Mouse (Mus musculus): Measurements from ENCODE around the gene Tom1l2. TPM values are rescaled to one million over a fixed set of nuclear protein-coding genes. Genes with fewer than 3 reads are reported as not detected.
A peak's percentile ranks its signal among the peaks of the same experiment; 100 is the strongest.

Tom1l2 gene
- polyA plus RNA-seq, 2 experiments, result 21.5 to 36.0 TPM

- H3K27ac ChIP-seq (replicated peaks; ENCODE audit: low read depth, low read length), result no peak overlapping the region
- no peak overlapping the region for H3K4me3 ChIP-seq (replicated peaks; ENCODE audit: low read length)
- ATAC-seq (ENCODE audit: low FRiP score, low read depth) (no peak), DNase-seq (ENCODE audit: low spot score) (peak; percentile 54)
- no peaks in the 10 kb centered on the region for H3K27me3 ChIP-seq (ENCODE audit: control insufficient read depth, insufficient read depth, low read length)
- H3K9me3 ChIP-seq (ENCODE audit: control insufficient read depth, low read length), result no peaks in the 10 kb centered on the region
- H3K36me3 ChIP-seq (ENCODE audit: control insufficient read depth, insufficient read depth, low read length), result peaks cover 11% of the 10 kb centered on the region; the same call in 1 of the 2 replicates
- no peak for TF ChIP-seq POLR2A (IDR thresholded peaks at IDR 0.05; ENCODE audit: borderline replicate concordance, extremely low read depth, insufficient read depth, insufficient read length)
- 47% methylated on average over 6 of the region's 6 CpGs for WGBS
- no peak overlapping the region for H3K4me2 ChIP-seq (replicated peaks; ENCODE audit: low read depth, low read length, severe bottlenecking)
- peaks cover 25% of the 10 kb centered on the region for H3K4me1 ChIP-seq (ENCODE audit: control insufficient read depth, insufficient read depth, low read length)
- H3K9ac ChIP-seq (ENCODE audit: low read depth, low read length, severe bottlenecking), result no peak overlapping the region
Observed at GRCm38 (mm10) chr11:60250971-60251643, 101.6 kb downstream of the Tom1l2 start.

- Histone ChIP-seq H3K9ac (ENCODE audit: low read depth, low read length, severe bottlenecking) (no peak overlapping the region), H3K4me1 (ENCODE audit: control insufficient read depth, insufficient read depth, low read length) (peaks cover 19% of the 10 kb centered on the region), H3K36me3 (ENCODE audit: control insufficient read depth, insufficient read depth, low read length) (peaks cover 14% of the 10 kb centered on the region; the same call in 1 of the 2 replicates), H3K4me2 (replicated peaks; ENCODE audit: low read depth, low read length, severe bottlenecking) (no peak overlapping the region), H3K27ac (replicated peaks; ENCODE audit: low read depth, low read length) (no peak overlapping the region), H3K27me3 (ENCODE audit: control insufficient read depth, insufficient read depth, low read length) (no peaks in the 10 kb centered on the region), H3K9me3 (ENCODE audit: control insufficient read depth, low read length) (no peaks in the 10 kb centered on the region), H3K4me3 (replicated peaks; ENCODE audit: low read length) (no peak overlapping the region)
- 86% methylated on average over 2 of the region's 2 CpGs for WGBS
- ATAC-seq (ENCODE audit: low FRiP score, low read depth), result no peak
- no peak for TF ChIP-seq POLR2A (IDR thresholded peaks at IDR 0.05; ENCODE audit: borderline replicate concordance, extremely low read depth, insufficient read depth, insufficient read length)
- no peak for DNase-seq (ENCODE audit: low spot score)
Observed at GRCm38 (mm10) chr11:60249885-60250284, 102.8 kb downstream of the Tom1l2 start.

DNA sequence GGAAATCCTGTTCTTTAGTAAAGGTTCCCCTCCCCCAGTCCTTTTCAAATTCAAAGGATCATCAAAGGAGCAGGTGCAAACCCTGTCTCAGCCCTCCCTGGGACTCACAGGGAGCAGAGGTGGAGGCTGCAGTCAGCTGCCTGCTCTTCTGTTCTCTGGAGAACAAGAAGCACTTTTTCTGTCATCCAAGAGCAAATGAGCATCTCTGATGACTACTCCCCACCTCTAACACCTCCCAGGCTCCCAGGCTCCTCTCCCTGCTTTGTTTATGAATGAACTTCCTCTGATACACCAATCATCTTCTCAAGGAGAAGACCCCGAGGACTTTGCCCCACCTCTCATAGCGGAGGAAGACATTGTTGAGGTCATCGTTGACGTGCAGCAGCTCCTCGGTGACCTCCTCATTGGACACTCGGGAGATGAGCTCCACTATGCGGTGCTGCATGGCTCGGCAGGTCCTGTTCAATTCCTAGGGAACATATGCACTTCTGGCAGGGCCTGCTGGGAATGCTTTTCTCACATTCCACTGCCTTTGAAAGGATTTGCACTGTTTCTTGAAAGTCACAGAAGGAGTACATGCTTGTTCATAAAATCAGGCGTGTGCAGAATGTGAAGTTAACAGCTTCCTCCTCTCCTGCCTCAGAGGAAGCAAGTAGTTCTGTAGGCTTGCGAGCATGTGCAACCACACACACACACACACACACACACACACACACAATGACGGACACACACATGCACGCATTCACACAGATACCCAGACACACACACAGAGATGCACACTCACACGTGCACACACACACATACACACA is 103.9 kb downstream of the Tom1l2 start:
- no peaks in the 10 kb centered on the region for H3K9me3 ChIP-seq (ENCODE audit: control insufficient read depth, low read length)
- H3K4me2 ChIP-seq (replicated peaks; ENCODE audit: low read depth, low read length, severe bottlenecking), result no peak overlapping the region
- no peak overlapping the region for H3K4me3 ChIP-seq (replicated peaks; ENCODE audit: low read length)
- no peak overlapping the region for H3K27ac ChIP-seq (replicated peaks; ENCODE audit: low read depth, low read length)
- H3K9ac ChIP-seq (ENCODE audit: low read depth, low read length, severe bottlenecking), result no peak overlapping the region
- H3K36me3 ChIP-seq (ENCODE audit: control insufficient read depth, insufficient read depth, low read length), result peaks cover 9% of the 10 kb centered on the region; the same call in 1 of the 2 replicates
- peak; percentile 25 for DNase-seq (ENCODE audit: low spot score)
- 31% methylated on average over 13 of the region's 13 CpGs for WGBS
- peak; percentile 68 for ATAC-seq (ENCODE audit: low FRiP score, low read depth)
- TF ChIP-seq POLR2A (IDR thresholded peaks at IDR 0.05; ENCODE audit: borderline replicate concordance, extremely low read depth, insufficient read depth, insufficient read length), result no peak
- H3K4me1 ChIP-seq (ENCODE audit: control insufficient read depth, insufficient read depth, low read length), result peaks cover 19% of the 10 kb centered on the region
- H3K27me3 ChIP-seq (ENCODE audit: control insufficient read depth, insufficient read depth, low read length), result no peaks in the 10 kb centered on the region

DNA sequence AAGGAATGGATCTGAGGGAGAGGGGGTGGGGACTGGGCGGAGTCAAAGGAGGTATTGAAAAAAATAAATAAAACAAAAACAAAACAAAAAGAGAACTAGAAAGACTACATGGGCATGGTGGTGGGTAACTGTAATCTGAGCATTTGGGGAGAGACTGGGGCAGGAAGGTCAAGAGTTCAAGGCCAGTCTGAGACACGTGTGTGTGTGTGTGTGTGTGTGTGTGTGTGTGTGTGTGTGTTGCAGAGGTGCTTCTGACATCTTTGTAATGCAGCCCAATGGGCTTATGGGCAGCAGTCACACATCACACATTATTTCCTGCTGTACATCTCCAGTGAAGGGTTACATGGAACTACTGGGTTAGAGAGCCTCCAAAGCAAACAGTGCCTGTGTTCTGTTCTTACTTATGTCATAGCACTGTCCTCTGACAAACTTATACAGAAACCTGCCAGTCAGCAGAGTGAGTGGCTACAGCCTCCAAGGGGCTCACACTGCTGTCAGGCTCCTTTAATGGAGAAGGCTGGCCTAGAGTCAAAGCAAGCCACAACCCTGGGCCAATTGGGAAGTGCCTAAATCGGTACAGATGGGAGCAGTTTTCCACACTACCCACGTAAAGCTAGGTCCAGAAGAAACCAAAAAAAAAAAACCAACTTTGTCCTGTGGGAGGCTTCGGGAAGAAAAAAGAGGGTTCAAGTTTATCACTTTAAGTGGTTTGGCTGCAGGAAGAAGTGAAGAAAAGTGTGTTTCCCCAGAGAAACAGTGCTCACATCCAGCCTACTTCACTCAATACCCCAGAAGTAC is 104.8 kb downstream of the Tom1l2 start:
- Histone ChIP-seq H3K9me3 (ENCODE audit: control insufficient read depth, low read length) (no peaks in the 10 kb centered on the region), H3K4me1 (ENCODE audit: control insufficient read depth, insufficient read depth, low read length) (peaks cover 19% of the 10 kb centered on the region), H3K4me2 (replicated peaks; ENCODE audit: low read depth, low read length, severe bottlenecking) (no peak overlapping the region), H3K36me3 (ENCODE audit: control insufficient read depth, insufficient read depth, low read length) (peaks cover 14% of the 10 kb centered on the region), H3K27ac (replicated peaks; ENCODE audit: low read depth, low read length) (no peak overlapping the region), H3K9ac (ENCODE audit: low read depth, low read length, severe bottlenecking) (no peak overlapping the region), H3K27me3 (ENCODE audit: control insufficient read depth, insufficient read depth, low read length) (no peaks in the 10 kb centered on the region), H3K4me3 (replicated peaks; ENCODE audit: low read length) (no peak overlapping the region)
- TF ChIP-seq POLR2A (IDR thresholded peaks at IDR 0.05; ENCODE audit: borderline replicate concordance, extremely low read depth, insufficient read depth, insufficient read length), result no peak
- 42% methylated on average over 5 of the region's 5 CpGs for WGBS
- no peak for DNase-seq (ENCODE audit: low spot score)
- no peak for ATAC-seq (ENCODE audit: low FRiP score, low read depth)

GRCm38 (mm10) chr11:60246077-60246476 is 106.6 kb downstream of the Tom1l2 start:
- Histone ChIP-seq H3K4me3 (replicated peaks; ENCODE audit: low read length) (no peak overlapping the region), H3K9ac (ENCODE audit: low read depth, low read length, severe bottlenecking) (no peak overlapping the region), H3K27ac (replicated peaks; ENCODE audit: low read depth, low read length) (no peak overlapping the region), H3K36me3 (ENCODE audit: control insufficient read depth, insufficient read depth, low read length) (peaks cover 23% of the 10 kb centered on the region), H3K4me2 (replicated peaks; ENCODE audit: low read depth, low read length, severe bottlenecking) (no peak overlapping the region), H3K27me3 (ENCODE audit: control insufficient read depth, insufficient read depth, low read length) (no peaks in the 10 kb centered on the region), H3K9me3 (ENCODE audit: control insufficient read depth, low read length) (no peaks in the 10 kb centered on the region), H3K4me1 (ENCODE audit: control insufficient read depth, insufficient read depth, low read length) (peaks cover 16% of the 10 kb centered on the region)
- ATAC-seq (ENCODE audit: low FRiP score, low read depth) (no peak), DNase-seq (ENCODE audit: low spot score) (no peak)
- TF ChIP-seq POLR2A (IDR thresholded peaks at IDR 0.05; ENCODE audit: borderline replicate concordance, extremely low read depth, insufficient read depth, insufficient read length), result no peak

Measured in limb, embryonic 14.5 days (tissue).